Mouse (Mus musculus) cerebellum, adult 9-10 months (tissue): ENCODE results near the gene Sptbn4.
A peak's percentile ranks its signal among the peaks of the same experiment; 100 is the strongest.

ENCODE experiments used
- DNase-seq: peaks from one replicate; pipeline ENCODE4 v3.0.0; 2022

The Sptbn4 gene

GRCm38 (mm10) chr7:27429135-27429534, 18.4 kb downstream of the Sptbn4 start:
- DNase-seq: no peak

- DNase-seq: no peak
Measured at GRCm38 (mm10) chr7:27428002-27428401, 19.5 kb downstream of the Sptbn4 start.

- DNase-seq: no peak
Measured at GRCm38 (mm10) chr7:27427387-27427786, 20.1 kb downstream of the Sptbn4 start.

GRCm38 (mm10) chr7:27423556-27424326, 23.7 kb downstream of the Sptbn4 start:
- DNase-seq: no peak

GRCm38 (mm10) chr7:27419101-27419500, 28.4 kb downstream of the Sptbn4 start:
- no peak for DNase-seq

- no peak for DNase-seq
Measured at GRCm38 (mm10) chr7:27417151-27417550, 30.3 kb downstream of the Sptbn4 start.

GRCm38 (mm10) chr7:27408379-27409176, 38.9 kb downstream of the Sptbn4 start:
- DNase-seq: peak; percentile 88

- peak; percentile 50 for DNase-seq
Measured at GRCm38 (mm10) chr7:27407816-27408215, 39.7 kb downstream of the Sptbn4 start.

- DNase-seq: peak; percentile 53
Measured at GRCm38 (mm10) chr7:27406481-27406880, 41.0 kb downstream of the Sptbn4 start.

GRCm38 (mm10) chr7:27404203-27404942, 43.1 kb downstream of the Sptbn4 start:
- peak; percentile 36 for DNase-seq

- peak; percentile 89 for DNase-seq
Measured at GRCm38 (mm10) chr7:27402675-27403074, 44.8 kb downstream of the Sptbn4 start.

- DNase-seq: no peak
Measured at GRCm38 (mm10) chr7:27400545-27400944, 46.9 kb downstream of the Sptbn4 start.

- peak; percentile 68 for DNase-seq
Measured at GRCm38 (mm10) chr7:27397048-27397949, 50.2 kb downstream of the Sptbn4 start.

- DNase-seq: peak; percentile 74
Measured at GRCm38 (mm10) chr7:27396184-27397047, 51.1 kb downstream of the Sptbn4 start.

- DNase-seq: peak; percentile 71
Measured at GRCm38 (mm10) chr7:27395521-27396183, 51.8 kb downstream of the Sptbn4 start.

- DNase-seq: peak; percentile 61
Measured at GRCm38 (mm10) chr7:27391416-27391815, 56.1 kb downstream of the Sptbn4 start.

- no peak for DNase-seq
Measured at GRCm38 (mm10) chr7:27389213-27389612, 58.3 kb downstream of the Sptbn4 start.

- no peak for DNase-seq
Measured at GRCm38 (mm10) chr7:27384731-27385130, 62.8 kb downstream of the Sptbn4 start.

GRCm38 (mm10) chr7:27384134-27384533, 63.4 kb downstream of the Sptbn4 start:
- peak; percentile 81 for DNase-seq

- no peak for DNase-seq
Measured at GRCm38 (mm10) chr7:27383233-27383632, 64.3 kb downstream of the Sptbn4 start.

- no peak for DNase-seq
Measured at GRCm38 (mm10) chr7:27381560-27381959, 65.9 kb downstream of the Sptbn4 start.
